Mouse (Mus musculus): ENCODE results near the gene Cby3.

Cby3 gene

DNA sequence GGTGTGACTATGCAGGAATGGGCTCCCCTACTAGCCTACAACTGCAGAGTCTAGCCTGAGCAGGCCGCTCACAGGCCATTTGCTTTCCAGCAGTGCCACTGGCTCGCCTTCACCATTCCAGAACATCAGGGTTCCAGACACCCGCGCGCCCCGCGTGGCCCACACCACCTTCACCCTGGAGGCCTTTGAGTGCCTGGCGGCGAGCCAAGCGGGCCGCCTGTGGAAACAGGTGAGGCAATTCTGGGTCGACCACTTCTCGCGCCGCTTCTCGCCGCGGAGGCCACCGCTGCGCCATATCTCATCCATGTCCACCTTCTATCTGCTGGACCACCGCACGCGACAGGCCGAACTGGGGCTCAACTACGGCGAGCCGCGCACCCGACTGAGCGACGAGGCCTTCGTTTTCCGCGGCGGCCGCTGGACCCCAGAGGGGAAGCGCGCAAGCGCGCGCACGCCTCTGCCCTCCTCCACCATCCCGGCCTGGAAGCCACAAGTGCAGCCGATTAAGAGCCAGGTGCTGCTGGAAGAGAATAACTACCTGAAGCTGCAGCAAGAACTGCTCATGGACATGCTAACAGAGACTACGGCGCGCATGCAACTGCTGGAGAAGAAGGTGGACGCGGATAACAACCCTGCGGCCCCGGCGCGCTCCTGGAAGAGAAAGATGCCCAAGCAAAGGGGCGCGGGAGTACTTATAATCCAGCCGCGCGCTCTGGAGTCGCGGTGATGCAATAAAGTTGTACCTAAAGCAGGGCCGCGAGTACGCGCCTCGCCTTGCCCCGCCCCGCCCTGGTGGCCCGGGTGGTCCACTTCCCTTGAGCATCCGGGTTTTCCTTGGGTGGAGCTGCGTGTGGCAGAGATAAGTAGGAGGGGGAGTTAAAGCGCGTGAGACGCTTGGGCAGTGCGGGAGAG lies 4.9 kb downstream of the Cby3 start:
- in situ Hi-C loops (cut with MboI; ENCODE audit: unreplicated experiment in 2 of 2) = no loop called here

DNA sequence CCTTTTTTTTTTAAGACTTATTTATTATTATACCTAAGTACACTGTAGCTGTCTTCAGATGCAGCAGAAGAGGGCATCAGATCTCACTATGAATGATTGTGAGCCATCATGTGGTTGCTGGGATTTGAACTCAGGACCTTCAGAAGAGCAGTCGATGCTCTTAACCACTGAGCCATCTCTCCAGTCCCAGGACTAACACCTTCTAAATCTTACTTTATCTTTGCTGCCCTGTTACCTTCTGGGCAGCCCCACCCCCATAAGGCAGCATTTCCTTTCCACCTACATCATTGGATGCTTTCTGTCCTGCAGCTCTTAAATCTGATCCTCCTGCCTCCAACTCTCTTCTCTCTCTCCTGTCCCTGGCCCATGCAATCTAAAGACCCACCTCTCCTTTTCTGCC lies 7.0 kb downstream of the Cby3 start:
- in situ Hi-C loops (cut with MboI; ENCODE audit: unreplicated experiment in 2 of 2) = loop anchor here (5.0 to 10.0 kb wide), 3 partner anchors 94 to 376 kb away; no protein-coding TSS in a partner anchor

DNA sequence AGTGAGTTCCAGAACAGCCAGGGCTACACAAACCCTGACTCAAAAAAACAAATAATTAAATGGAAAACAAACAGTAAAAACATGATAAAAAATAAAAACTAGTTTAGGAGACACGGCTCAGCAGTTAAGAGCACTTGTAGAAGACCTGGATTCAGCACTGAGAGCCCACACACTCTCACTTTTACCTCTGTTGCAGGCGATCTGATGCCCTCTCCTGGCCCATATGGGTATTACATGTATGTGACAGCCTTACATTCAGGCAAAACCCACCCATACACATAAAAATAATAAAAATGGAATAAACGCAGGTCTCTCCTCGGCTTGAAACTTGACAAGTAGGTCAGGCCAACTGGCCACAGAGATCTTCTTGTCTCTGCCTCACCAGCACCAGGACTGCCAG lies 10.3 kb downstream of the Cby3 start:
- in situ Hi-C loops (cut with MboI; ENCODE audit: unreplicated experiment in 2 of 2) = loop anchor here (5.0 to 10.0 kb wide), 3 partner anchors 97 to 380 kb away; no protein-coding TSS in a partner anchor

DNA sequence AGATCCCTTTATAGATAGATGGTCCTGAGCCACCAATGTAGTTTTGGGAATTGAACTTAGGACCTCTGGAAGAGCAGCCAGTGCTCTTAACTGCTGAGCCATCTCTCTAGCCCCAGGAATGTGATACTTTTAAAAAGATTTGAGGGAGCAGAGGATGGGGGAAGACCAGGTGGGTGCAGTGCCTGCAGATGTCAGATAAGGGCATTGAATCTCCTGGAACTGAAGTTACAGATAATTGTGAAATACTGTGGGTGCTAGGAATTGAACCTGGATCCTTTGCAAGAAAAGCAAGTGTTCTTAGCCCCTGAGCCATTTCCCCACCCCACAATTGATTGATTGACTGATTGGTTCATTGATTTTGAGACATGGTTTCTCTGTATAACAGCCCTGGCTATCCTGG lies 11.1 kb downstream of the Cby3 start:
- in situ Hi-C loops (cut with MboI; ENCODE audit: unreplicated experiment in 2 of 2) = loop anchor here (5.0 to 10.0 kb wide), 6 partner anchors 98 to 383 kb away; no protein-coding TSS in a partner anchor

DNA sequence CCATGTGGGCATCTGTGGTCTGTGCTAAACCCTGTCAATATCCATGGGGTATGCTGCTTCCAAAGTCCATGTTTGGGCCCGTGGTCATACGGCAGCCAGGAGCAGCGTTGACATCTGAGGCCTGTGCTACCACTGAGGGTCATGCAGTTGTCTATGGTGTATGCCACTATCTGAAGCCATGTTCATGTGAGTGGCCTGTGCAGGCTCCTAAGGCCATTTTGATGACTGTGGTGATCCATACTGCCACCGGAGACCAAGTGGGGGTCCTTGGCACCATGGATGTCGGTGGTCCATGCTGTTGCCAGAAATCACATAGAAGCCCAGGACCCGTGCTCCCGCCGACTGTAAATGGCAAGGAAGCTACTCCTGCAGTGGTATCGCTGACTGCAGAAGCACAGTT lies 13.3 kb downstream of the Cby3 start:
- in situ Hi-C loops (cut with MboI; ENCODE audit: unreplicated experiment in 2 of 2) = loop anchor here (5.0 to 10.0 kb wide), 6 partner anchors 100 to 385 kb away; no protein-coding TSS in a partner anchor

DNA sequence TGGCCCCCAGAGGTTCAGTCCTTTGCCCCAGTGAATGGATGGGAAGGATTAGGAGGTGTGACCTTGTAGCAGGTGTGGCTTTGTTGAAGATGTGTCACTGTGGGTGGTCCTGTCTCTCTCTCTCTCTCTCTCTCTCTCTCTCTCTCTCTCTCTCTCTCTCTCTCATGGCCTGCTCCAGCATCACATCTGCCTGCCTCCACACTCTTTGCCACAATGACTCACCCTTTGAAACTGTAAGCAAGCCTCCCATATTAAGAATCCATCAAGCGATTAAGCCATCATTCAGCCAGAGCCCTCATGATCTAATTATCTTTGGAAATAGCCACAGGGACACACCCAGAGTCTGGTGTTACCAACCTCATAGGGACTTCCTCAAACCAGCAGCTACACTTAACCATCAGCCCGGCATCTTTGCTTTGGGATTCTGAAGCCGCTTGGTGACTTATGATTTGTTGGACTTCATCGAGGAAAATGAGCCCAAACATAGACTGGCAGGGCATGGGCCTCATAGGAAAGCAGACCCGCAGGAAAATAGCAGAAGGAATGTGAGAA lies 15.2 kb downstream of the Cby3 start:
- in situ Hi-C loops (cut with MboI; ENCODE audit: unreplicated experiment in 2 of 2) = loop anchor here (5.0 to 10.0 kb wide), 6 partner anchors 102 to 387 kb away; no protein-coding TSS in a partner anchor

DNA sequence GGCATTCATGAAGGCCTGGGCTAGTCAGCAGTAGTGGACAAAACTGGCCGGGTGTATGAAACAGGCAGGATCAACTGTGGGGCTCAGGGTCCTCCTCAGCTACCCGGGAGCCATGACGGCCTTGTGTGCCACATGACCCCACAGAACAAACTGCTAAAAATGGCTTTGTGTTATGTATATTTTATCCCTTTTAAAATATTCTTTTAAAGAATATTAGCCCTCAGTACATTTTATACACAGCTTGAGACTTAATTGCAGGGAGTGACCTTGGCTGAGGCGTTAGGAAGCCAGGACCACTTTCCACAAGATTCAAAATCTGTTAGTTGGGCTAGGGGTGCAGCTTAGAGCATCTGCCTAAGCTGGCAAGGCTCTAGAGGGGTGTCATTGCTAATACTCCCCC lies 16.7 kb downstream of the Cby3 start:
- in situ Hi-C loops (cut with MboI; ENCODE audit: unreplicated experiment in 2 of 2) = no loop called here

DNA sequence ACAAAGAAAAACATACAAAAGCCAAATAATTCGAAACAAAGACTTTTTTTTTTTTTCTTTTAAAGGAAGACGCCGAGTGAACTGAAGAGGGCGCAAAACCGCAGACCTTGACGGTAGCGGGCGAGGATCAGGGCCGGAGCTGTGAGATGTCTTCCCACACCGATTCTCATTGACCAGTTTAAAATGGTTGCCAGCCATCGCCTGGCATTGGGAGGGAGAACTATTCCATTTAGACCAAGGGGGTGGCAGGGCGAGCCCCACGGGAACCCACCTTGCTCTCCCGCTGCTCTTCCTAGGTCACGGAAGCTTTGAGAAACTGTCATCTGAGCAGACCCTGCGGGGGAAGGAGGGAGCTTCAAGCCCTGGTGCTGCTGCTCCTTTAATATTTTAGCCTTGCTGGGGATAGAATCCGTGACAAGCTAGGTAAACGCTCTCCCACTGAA lies 17.2 kb downstream of the Cby3 start:
- in situ Hi-C loops (cut with MboI; ENCODE audit: unreplicated experiment in 2 of 2) = no loop called here

DNA sequence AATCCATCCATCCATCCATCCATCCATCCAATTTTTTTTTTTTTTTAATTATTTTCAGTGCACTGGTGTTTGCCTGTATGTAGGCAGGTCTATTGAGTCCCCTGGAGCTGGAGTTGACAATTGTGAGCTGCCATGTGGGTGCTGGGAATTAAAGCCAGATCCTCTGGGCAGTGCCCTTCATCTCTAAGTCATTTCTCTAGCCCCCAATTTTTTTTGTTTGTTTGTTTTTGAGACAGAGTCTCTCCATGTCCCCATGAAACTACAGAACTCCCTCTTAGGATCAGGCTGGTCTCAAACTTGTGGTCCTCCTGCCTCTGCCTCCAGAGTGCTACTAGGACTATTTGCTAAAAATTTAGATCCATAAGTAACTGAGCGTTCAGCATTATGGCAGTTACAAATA lies 17.6 kb downstream of the Cby3 start:
- in situ Hi-C loops (cut with MboI; ENCODE audit: unreplicated experiment in 2 of 2) = no loop called here

DNA sequence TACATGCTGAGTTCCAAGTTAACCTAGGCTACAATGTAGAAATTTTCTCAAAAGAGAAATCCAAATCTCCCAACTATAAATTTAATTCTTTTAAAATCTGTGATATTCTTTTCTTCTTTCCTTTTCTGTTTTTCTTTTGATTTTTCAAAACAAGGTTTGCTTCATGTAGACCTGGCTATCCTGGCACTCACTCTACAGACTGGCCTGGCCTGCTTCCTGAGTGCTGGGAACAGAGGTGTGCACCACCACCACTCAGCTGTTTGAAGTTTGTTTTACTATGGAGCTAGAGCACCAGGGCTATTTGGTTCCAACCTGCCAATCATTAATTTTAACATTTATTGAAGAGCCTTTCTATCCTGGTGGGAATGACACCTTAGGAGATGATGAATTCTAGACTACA lies 18.8 kb downstream of the Cby3 start:
- in situ Hi-C loops (cut with MboI; ENCODE audit: unreplicated experiment in 2 of 2) = no loop called here

DNA sequence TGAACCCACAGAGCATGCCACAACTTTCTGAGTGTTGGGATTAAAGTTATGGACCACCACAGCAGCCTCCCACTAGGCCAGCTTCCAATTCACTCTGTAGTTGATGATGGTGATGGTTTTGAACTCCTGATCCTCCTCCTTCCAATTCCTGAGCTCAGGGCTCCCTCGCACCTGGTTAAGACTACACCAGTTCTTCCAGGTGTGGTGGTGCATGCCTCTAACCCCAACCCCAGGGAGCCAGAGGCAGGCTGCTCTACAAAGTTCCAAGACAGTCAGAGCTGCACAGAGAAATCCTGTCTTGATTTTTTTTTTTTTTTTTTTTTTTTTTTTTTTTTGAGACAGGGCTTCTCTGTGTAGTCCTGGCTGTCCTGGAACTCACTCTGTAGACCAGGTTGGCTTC lies 19.4 kb downstream of the Cby3 start:
- in situ Hi-C loops (cut with MboI; ENCODE audit: unreplicated experiment in 2 of 2) = no loop called here

DNA sequence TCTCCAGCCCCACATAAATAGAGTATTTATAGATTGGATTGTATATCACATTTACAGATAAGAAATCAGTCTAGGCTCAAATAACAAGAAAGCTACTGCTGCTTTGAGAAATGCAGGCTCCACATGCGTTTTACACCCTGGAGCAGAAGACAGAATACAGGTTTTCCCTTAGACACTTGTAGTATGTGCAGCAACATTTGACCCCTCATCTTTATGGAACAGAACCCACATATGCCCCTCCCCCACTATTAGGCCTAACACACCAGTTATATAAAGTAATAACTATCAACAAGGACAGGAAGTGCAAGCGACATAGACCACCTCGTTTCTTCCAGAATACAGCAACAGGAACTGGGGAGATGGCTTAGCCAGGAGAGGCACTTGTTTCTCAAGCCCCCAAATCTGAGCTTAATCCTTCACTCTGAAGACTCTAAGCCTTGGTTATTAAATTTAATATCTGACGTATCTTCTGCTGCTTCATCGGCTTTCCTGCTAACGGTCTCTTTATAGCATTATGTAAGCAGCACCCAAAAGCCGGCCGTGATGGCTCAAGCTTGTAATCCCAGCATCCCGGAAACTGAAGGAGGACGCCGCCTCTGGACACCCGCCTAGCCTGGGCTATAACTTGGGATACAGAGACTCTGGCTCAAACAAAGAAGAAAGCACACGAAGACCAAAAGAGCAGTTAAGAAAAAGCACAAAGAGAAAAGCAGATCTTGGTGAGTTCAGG lies 20.2 kb downstream of the Cby3 start:
- in situ Hi-C loops (cut with MboI; ENCODE audit: unreplicated experiment in 2 of 2) = loop anchor here in 1 of 2 experiments (25.0 kb wide), 1 partner anchor 687 kb away; no protein-coding TSS in a partner anchor

DNA sequence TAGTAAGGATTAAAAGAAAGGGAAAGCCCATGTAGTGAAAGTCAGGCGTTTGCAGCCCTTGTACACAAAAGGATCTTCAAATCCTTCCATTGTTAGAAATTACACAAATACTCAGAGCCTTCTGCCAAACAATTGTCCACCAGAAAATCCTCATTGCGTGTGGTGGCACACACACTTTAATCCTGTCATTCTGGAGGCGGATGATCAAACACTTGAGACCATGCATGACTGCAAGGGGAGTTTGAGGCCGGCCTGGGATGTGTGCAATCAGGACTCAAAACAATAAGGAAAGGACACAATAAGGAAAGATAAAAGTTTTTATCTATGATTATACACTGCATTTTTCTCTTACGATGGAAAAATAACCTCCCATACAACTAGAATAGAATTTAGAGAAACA lies 21.2 kb downstream of the Cby3 start:
- in situ Hi-C loops (cut with MboI; ENCODE audit: unreplicated experiment in 2 of 2) = loop anchor here in 1 of 2 experiments (25.0 kb wide), 1 partner anchor 688 kb away; no protein-coding TSS in a partner anchor

DNA sequence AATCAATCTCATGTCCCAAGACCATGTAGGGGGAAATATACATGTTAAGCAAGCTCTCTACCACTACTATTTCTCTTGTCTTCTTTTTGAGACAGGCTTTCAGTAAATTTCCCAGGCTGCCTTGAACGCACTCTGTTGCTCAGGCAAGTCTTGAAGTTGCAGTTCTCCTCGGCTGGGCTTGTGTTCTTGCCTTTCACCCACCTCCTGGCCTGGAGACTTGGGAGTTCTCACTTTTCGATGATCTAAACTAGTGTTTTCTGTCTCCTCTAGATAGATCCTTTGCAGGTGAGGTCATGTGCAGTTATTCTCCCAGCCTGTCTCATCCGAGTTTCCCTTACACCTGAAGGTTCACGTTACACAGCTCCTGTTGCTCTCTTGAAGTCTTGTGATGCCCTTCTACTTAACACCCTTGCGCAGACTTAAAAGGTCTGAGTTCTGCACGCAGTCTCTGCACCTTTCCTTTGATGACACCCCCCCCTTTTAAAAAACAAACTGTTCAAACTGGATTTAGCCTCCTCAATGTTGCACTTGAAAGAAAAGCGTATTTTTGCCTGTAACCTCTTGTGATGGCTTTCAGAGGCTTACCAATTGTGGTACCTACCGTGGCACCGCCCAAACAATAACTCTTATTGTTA lies 22.0 kb downstream of the Cby3 start:
- in situ Hi-C loops (cut with MboI; ENCODE audit: unreplicated experiment in 2 of 2) = loop anchor here in 1 of 2 experiments (25.0 kb wide), 1 partner anchor 689 kb away; no protein-coding TSS in a partner anchor

DNA sequence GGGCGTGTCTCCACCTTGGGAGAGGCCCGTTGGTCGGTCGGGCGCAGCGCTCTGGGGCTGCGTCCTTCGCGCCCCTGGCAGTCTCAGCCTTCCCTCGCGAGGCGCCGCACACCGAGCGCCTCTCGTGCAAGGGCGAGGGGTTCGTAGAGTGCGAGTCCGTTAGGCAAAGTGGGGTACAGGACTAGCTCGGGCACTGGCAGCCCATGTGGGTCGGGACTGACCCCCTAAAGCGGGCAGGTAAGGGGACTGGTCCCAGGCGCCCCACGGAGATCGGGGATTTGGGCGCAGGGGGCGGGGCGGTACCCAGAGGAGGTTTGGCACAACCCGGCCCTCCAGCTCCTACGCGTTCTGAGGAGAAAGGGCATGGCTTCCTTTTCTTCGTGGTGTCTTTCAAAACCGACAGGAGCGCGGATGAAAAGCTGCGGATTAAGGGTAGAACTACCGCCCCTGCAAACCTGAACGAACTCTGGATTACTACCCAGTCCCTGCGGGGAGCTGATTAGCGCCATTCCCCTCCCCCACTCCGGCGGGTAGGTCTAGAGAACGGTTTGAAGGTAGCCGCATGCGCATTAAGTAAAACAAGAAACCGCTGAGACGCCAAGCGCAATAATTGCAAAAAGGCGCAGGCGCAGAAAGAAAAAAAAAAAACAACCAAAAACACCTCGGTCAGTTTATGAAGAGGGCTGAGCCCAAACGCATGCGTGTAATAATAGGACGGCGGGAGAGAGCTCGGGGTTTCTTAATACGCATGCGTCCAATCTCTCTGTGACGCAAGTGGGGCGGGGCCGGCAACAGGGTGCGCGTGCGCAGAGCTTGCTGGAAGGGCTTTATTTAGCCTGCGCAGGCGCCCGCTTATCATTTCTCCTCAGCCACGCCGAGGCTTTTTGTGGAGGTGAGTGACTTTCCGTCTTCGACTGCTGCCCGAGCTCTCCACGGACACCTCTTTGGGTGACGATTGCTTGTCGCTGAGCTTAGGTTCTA lies 22.9 kb downstream of the Cby3 start, which contains the start of gene Hnrnph1:
Hnrnph1 (plus strand) TSS at position 80 of the 981 bp plus-strand sequence.
- in situ Hi-C loops (cut with MboI; ENCODE audit: unreplicated experiment in 2 of 2) = loop anchor here in 1 of 2 experiments (25.0 kb wide), 1 partner anchor 690 kb away; no protein-coding TSS in a partner anchor

DNA sequence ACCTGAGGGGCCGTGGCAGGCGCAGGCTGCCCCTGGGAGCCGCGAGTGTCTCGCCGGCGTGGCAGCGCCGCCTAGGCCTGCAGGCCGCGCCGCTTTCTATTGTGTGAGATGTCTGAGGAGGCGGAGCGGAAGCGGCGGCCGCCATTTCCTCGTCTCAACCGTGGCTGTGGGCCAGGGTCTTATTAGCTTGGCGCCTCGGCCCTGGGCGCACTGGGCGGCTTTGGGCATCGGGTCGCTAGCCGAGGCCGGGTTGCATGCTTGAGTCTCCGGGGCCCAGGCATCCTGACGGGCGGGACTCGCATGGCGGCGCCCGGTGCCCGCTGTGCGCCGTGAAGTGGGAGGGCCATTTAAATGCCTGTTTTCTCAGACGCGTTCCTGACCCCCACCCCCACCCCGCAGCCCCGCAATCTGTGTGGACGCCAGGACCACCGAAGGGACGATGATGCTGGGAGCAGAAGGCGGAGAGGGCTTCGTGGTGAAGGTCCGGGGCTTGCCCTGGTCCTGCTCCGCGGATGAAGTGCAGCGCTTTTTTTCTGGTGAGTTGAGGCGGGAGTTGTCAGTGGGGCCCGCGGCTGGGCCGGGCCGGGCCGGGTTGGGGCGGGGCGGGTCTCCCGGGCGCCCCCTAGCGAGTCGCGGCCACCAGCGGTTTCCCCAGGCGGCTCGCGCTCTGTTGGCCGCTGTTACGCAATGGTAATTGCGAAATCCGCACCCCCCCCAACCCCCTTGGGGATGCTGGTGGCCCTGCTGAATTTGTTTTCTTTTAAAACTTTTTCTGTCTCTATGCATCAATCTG lies 23.8 kb downstream of the Cby3 start:
- in situ Hi-C loops (cut with MboI; ENCODE audit: unreplicated experiment in 2 of 2) = loop anchor here in 1 of 2 experiments (25.0 kb wide), 1 partner anchor 691 kb away; no protein-coding TSS in a partner anchor

DNA sequence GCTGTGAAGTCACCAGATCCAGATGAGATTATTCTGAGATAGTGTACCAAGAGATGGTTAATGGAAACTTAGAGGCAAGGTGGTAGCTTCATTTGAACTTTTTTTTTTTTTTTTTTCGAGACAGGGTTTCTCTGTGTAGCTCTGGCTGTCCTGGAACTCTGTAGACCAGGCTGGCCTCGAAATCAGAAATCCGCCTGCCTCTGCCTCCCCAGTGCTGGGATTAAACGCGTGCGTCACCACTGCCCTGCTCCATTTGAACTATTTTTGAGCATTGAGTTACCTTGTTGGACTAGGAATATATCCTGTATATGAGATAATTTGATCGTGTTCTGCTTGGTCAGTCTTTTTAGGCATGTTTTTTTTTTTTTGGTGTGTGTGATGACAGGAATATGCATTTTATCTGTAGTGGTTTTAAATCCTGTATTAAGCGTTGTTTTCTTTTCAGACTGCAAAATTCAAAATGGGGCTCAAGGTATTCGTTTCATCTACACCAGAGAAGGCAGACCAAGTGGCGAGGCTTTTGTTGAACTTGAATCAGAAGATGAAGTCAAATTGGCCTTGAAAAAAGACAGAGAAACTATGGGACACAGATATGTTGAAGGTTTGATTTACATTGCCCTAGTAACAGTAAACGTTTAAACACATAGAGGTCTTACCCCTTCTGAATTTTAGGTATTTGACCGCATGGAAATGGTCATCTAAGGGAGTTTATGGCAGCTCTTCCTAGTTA lies 24.9 kb downstream of the Cby3 start:
- in situ Hi-C loops (cut with MboI; ENCODE audit: unreplicated experiment in 2 of 2) = loop anchor here in 1 of 2 experiments (25.0 kb wide), 1 partner anchor 692 kb away; no protein-coding TSS in a partner anchor
